Mouse (Mus musculus) embryonic facial prominence, embryonic 13.5 days (tissue): ENCODE measurements around the gene Sctr. TPM values are rescaled to one million over a fixed set of nuclear protein-coding genes. Genes with fewer than 3 reads are reported as not detected.

Experiments used
- ATAC-seq: fragments of 200-750 bp; cut with Nextera tagmentation; 2 replicates; pipeline ENCODE4 v1.8.0; 2017; ENCODE audit warnings: low read depth; ENCODE audit not compliant: insufficient number of reproducible peaks, insufficient read depth, low FRiP score, low TSS enrichment
- H3K27ac ChIP-seq: fragments of 300-500 bp; sonication (generic); 2 replicates; pipeline ENCODE4 v1.5.1; 2015; ENCODE audit warnings: moderate library complexity, mild to moderate bottlenecking, inconsistent platforms
- H3K27me3 ChIP-seq: fragments of 300-500 bp; sonication (generic); 2 replicates; pipeline ENCODE4 v1.6.1; 2015; ENCODE audit warnings: mild to moderate bottlenecking, inconsistent platforms
- H3K36me3 ChIP-seq: fragments of 300-500 bp; sonication (generic); 2 replicates; pipeline ENCODE4 v1.6.1; 2015; ENCODE audit warnings: mild to moderate bottlenecking, inconsistent platforms
- H3K4me1 ChIP-seq: fragments of 300-500 bp; sonication (generic); 2 replicates; pipeline ENCODE4 v1.6.1; 2015; ENCODE audit warnings: inconsistent platforms
- H3K4me2 ChIP-seq: fragments of 300-500 bp; sonication (generic); 2 replicates; pipeline ENCODE4 v1.6.1; 2015; ENCODE audit warnings: moderate library complexity, mild to moderate bottlenecking, inconsistent platforms
- H3K4me3 ChIP-seq: fragments of 300-500 bp; sonication (generic); 2 replicates; pipeline ENCODE4 v1.5.1; 2015; ENCODE audit warnings: mild to moderate bottlenecking, inconsistent platforms
- H3K9ac ChIP-seq: fragments of 300-500 bp; sonication (generic); 2 replicates; pipeline ENCODE4 v1.6.1; 2015; ENCODE audit warnings: mild to moderate bottlenecking, inconsistent platforms
- H3K9me3 ChIP-seq: fragments of 300-500 bp; sonication (generic); 2 replicates; pipeline ENCODE4 v1.6.1; 2016; ENCODE audit warnings: inconsistent platforms
- WGBS: fragments of 180-500 bp; shearing (Covaris S2); methylation state at CpG from one replicate; pipeline ENCODE4 v1.1.7; 2015; ENCODE audit warnings: mixed read lengths; 5-methylcytosine and 5-hydroxymethylcytosine counted together
- polyA plus RNA-seq: library from polyadenylated mRNA; unstranded; fragments of >200 nt; fragmentation: Nextera tagmentation; extraction: Ambion mirVana; gene quantifications from 2 replicates; pipeline ENCODE4 v1.2.1, GENCODE M21; 2015

The Sctr gene
- polyA plus RNA-seq = 0.17 TPM in 1 of 2 replicates, not detected in the other

DNA sequence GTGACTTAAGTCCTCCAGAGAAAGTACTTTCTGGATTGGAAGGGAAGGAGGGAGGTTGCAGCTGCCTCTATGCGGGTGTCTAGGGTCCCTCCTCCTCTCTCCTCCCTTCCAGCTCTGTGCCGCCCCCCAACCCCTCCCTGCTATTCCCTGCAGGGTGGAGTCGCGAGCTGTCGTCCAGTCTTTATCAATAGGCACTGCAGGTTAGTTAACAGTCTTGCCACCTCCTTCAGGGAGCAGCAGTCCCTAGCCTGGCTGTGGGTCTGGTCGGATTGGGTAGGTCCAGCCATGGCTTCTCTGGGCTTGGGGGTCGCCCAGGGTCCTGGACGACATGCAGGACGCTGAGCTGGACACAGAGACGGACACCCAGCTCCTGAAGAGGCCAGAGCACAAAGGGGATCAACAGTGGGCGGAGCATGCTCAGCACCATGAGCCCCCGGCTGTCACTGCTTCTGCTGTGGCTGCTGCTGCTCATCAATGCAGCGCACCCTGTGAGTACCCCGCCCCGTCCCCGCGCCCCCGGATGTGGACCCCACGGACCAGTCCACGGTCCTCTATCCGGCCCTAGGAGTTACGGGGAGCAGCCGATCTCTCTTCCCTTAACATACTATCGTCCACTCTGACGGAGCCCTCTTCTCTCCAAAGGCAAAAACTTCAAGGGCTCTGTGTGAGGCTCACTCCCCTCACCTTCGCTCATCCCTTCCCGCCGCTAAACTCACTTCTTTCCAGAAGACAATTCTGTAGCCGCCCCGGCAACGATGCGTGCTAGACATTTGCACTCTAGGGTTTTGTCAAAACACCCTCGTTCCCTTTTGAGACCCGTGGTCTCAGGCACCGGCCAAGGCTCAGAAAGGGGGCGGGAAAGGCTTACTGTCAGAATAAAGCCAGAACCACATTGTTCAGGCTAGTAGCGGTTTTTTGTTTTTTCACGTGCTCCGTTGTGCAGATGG lies at the start of gene Sctr:
TSS of gene Sctr (plus strand) at position 51 of the 947 bp plus-strand sequence.
- H3K27ac ChIP-seq = no peak within 1 kb of the TSS
- peak within 1 kb of the TSS; percentile 43 for H3K4me3 ChIP-seq
- H3K36me3 ChIP-seq = no peaks in the 10 kb centered on the region
- peaks cover 48% of the 10 kb centered on the region for H3K27me3 ChIP-seq
- 0 out of 2 replicates have a peak, but pooled peaks have one; percentile 32 for ATAC-seq
- peaks cover 17% of the 10 kb centered on the region for H3K4me1 ChIP-seq
- WGBS = 1% methylated on average over 39 of the region's 39 CpGs
- peak within 1 kb of the TSS; percentile 73 for H3K4me2 ChIP-seq
- H3K9me3 ChIP-seq = no peaks in the 10 kb centered on the region
- H3K9ac ChIP-seq = peak within 1 kb of the TSS; percentile 61

- H3K4me1 ChIP-seq = no peaks in the 10 kb centered on the region
- no peak overlapping the region for H3K4me2 ChIP-seq
- 66% methylated on average over 9 of the region's 9 CpGs for WGBS
- no peak overlapping the region for H3K9ac ChIP-seq
- no peaks in the 10 kb centered on the region for H3K36me3 ChIP-seq
- H3K27ac ChIP-seq = no peak overlapping the region
- H3K9me3 ChIP-seq = no peaks in the 10 kb centered on the region
- H3K4me3 ChIP-seq = no peak overlapping the region
- no peak for ATAC-seq
- H3K27me3 ChIP-seq = no peaks in the 10 kb centered on the region
These were observed 48.9 kb upstream of the Sctr start for GRCm38 (mm10) chr1:119957716-119958222.

DNA sequence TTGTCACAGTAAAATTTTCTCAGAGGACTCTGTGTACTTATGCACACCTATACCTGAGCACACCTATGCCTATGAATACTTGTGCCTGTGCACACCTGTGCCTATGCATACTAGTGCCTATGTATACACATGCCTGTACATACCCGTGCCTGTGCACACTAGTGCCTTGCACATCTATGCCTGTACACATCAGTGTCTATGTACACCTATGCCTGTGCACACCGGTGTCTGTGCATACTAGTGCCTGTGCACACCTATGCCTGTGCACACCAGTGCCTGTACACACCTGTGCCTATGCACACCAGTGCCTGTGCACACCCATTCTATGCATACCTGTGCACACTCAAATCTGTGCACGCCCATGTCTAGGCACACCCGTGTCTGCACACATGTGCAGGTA lies 47.2 kb upstream of the Sctr start:
- H3K27ac ChIP-seq = no peak overlapping the region
- H3K4me2 ChIP-seq = no peak overlapping the region
- H3K9ac ChIP-seq = no peak overlapping the region
- no peaks in the 10 kb centered on the region for H3K4me1 ChIP-seq
- H3K9me3 ChIP-seq = no peaks in the 10 kb centered on the region
- H3K27me3 ChIP-seq = no peaks in the 10 kb centered on the region
- WGBS = 92% methylated on average over 4 of the region's 4 CpGs
- no peaks in the 10 kb centered on the region for H3K36me3 ChIP-seq
- ATAC-seq = peak; percentile 63; the same call in 1 of the 2 replicates
- H3K4me3 ChIP-seq = no peak overlapping the region

DNA sequence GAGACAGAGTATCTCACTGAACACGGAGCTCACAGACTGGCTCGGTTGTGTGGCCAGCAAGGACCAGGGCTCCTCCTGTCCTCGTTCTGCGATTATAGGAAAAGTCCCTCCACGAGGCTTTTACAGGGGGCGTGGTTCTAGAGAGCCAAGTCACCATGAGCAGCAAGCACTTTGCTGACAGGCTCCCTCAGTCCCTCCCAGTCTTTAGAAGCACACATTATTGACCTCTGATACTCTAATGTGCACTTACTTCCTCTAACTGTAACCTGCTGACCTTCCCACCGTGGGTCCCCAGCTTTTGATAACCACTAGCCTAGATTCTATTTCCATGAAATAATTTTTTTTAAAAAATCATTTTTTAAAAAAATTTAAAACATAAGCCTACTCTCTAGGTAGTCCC lies 46.8 kb upstream of the Sctr start:
- Histone ChIP-seq H3K9me3 (no peaks in the 10 kb centered on the region), H3K9ac (no peak overlapping the region), H3K27me3 (no peaks in the 10 kb centered on the region), H3K4me2 (no peak overlapping the region), H3K36me3 (no peaks in the 10 kb centered on the region), H3K27ac (no peak overlapping the region), H3K4me3 (no peak overlapping the region), H3K4me1 (no peaks in the 10 kb centered on the region)
- WGBS = 45% methylated on average over 7 of the region's 7 CpGs
- ATAC-seq = no peak

GRCm38 (mm10) chr1:119965804-119966514 lies 40.7 kb upstream of the Sctr start:
- WGBS = 43% methylated on average over 12 of the region's 12 CpGs
- no peaks in the 10 kb centered on the region for H3K36me3 ChIP-seq
- no peak overlapping the region for H3K4me2 ChIP-seq
- H3K4me3 ChIP-seq = no peak overlapping the region
- H3K9me3 ChIP-seq = no peaks in the 10 kb centered on the region
- no peak overlapping the region for H3K27ac ChIP-seq
- ATAC-seq = no peak
- no peak overlapping the region for H3K9ac ChIP-seq
- H3K4me1 ChIP-seq = no peaks in the 10 kb centered on the region
- no peaks in the 10 kb centered on the region for H3K27me3 ChIP-seq

DNA sequence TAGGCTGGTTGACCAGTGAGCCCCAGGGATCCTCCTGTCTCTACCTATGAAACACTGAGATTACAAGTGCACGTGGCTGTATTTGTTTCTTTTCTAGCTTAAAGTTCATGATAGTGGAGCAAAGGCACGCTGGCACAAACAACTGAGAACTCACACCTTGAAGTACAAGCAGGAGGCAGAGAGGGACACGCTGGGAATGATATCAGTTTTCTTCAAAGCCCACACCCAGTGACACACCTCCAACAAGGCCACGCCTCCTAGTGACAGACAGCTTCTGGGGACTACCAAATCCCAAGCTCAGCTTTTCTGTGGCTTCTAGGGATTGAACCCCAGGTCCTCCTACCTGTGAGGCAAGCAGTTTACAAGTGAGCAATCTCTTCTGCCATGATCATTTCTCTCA lies 33.6 kb upstream of the Sctr start:
- 35% methylated on average over 4 of the region's 4 CpGs for WGBS
- no peaks in the 10 kb centered on the region for H3K9me3 ChIP-seq
- no peaks in the 10 kb centered on the region for H3K36me3 ChIP-seq
- no peak overlapping the region for H3K27ac ChIP-seq
- no peak for ATAC-seq
- no peak overlapping the region for H3K4me3 ChIP-seq
- H3K4me1 ChIP-seq = no peaks in the 10 kb centered on the region
- H3K27me3 ChIP-seq = no peaks in the 10 kb centered on the region
- H3K9ac ChIP-seq = no peak overlapping the region
- H3K4me2 ChIP-seq = no peak overlapping the region

DNA sequence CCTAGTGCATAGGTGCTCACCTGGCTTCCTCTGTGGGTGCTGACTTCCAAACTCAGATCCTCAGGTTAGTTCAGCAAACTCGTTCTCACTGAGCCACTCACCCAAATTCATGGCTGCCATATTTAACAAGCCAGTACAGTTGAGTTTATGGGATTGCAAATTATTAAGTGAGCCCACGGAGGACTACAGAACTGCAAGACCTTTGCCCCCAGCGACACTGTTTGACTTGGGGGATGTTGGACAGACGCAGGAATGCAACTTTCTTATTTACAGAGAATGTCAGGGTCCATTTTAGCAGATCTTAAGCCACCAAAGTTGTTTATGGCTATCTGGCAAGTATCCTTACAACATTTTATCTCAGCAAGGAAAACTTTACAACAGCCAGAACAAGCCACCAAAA lies 31.6 kb upstream of the Sctr start:
- Histone ChIP-seq H3K36me3 (no peaks in the 10 kb centered on the region), H3K27me3 (no peaks in the 10 kb centered on the region), H3K4me2 (no peak overlapping the region), H3K27ac (no peak overlapping the region), H3K9me3 (no peaks in the 10 kb centered on the region), H3K4me1 (no peaks in the 10 kb centered on the region), H3K4me3 (no peak overlapping the region), H3K9ac (no peak overlapping the region)
- ATAC-seq = no peak
- WGBS = 73% methylated on average over 4 of the region's 4 CpGs

DNA sequence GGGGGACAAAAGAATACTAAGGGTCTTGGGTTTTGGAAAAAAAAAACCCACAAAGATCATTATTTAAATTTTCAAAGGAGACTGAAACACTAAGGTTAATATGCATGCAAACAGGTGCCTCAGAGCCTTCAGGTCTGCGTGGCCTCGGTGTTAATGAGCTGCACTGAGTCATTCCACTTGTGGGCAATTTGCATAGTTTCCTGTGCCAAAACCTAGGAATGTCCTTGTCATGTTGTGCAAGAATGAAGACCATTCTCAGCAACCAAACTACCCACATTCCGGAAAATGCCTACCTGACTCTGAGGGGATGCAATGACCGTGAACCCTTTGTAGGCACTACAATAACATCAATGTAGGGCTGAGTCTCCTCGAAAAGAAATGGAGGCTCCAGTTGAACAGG lies 20.1 kb upstream of the Sctr start:
- Histone ChIP-seq H3K4me1 (no peaks in the 10 kb centered on the region), H3K9ac (no peak overlapping the region), H3K4me2 (no peak overlapping the region), H3K4me3 (no peak overlapping the region), H3K36me3 (no peaks in the 10 kb centered on the region), H3K27ac (no peak overlapping the region), H3K27me3 (no peaks in the 10 kb centered on the region), H3K9me3 (no peaks in the 10 kb centered on the region)
- WGBS = 88% methylated on average over 5 of the region's 5 CpGs
- no peak for ATAC-seq

- H3K9me3 ChIP-seq = no peaks in the 10 kb centered on the region
- no peak within 1 kb of the TSS for H3K27ac ChIP-seq
- H3K4me1 ChIP-seq = 0 out of 2 replicates have a peak, but pooled peaks cover 4% of the 10 kb centered on the region
- 6% methylated on average over 30 of the region's 30 CpGs for WGBS
- H3K36me3 ChIP-seq = no peaks in the 10 kb centered on the region
- peak; percentile 68 for ATAC-seq
- H3K27me3 ChIP-seq = 0 out of 2 replicates have a peak, but pooled peaks cover 2% of the 10 kb centered on the region
- peak within 1 kb of the TSS; percentile 62 for H3K9ac ChIP-seq
- peak within 1 kb of the TSS; percentile 77 for H3K4me2 ChIP-seq
- peak within 1 kb of the TSS; percentile 53 for H3K4me3 ChIP-seq
These were observed 9.7 kb upstream of the Sctr start, which contains the start of gene Cfap221 for GRCm38 (mm10) chr1:119996798-119997581. Gene Cfap221, minus strand, starts transcription at chr1:119997234.

- Histone ChIP-seq H3K27me3 (0 out of 2 replicates have a peak, but pooled peaks cover 2% of the 10 kb centered on the region), H3K4me2 (peak overlapping the region; percentile 77), H3K9ac (0 out of 2 replicates have a peak overlapping the region, but pooled peaks have one; percentile 62), H3K4me3 (peak overlapping the region; percentile 53), H3K4me1 (0 out of 2 replicates have a peak, but pooled peaks cover 4% of the 10 kb centered on the region), H3K36me3 (no peaks in the 10 kb centered on the region), H3K27ac (no peak overlapping the region), H3K9me3 (no peaks in the 10 kb centered on the region)
- no peak for ATAC-seq
- 30% methylated on average over 5 of the region's 5 CpGs for WGBS
These were observed 9.1 kb upstream of the Sctr start for GRCm38 (mm10) chr1:119997644-119998043.
